Mouse (Mus musculus) liver, adult 2 months (tissue): ENCODE measurements around the gene Vdac1.

Experiments used
- CTCF ChIP-seq: fragments of 200-500 bp; IDR thresholded peaks from 2 replicates; pipeline ENCODE4 v1.5.1; 2011; ENCODE audit warnings: low read depth, low read length, control low read depth
- POLR2A ChIP-seq: fragments of 200-500 bp; IDR thresholded peaks from 2 replicates; pipeline ENCODE4 v1.6.1; 2011; ENCODE audit warnings: low read length, control low read depth; ENCODE audit not compliant: insufficient read depth; ENCODE audit errors: extremely low read depth

DNA sequence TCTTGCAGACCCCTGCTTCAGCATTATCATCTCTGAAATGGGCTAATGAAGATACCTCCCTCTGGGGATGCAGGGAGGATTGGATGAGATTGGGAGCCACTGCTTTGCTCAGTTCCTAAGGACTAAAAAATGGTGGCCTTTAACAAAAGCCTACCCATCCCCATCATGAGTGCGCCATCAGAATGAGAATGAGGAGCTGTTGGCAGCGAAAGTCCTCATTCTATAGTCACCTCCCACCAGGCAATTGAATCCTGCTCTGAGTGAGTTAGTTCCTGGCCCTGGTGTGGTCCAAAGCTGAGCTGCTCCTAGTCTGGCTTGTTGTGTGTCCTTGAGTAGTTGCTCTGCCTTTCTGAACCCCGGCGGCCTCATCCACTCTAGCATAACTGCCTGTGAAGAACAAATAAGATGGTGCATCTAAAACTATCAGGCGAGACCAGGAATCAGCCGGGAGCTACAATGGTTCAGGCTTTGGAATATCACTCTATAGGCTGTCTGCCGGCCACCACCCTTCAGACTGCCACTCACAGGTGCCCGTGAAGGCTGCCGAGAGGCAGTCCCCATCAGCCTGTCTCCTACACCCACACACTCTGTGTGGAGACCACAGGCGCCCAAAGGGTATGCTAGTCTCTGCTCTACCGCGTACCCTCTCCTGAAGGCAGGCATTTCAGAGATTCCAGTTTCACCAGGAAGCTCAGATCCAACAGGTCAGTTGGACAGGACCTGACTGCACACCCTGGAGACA, 20.4 kb upstream of the Vdac1 start:
- TF ChIP-seq CTCF (no peak), POLR2A (no peak)
